Mouse (Mus musculus) right cerebral cortex, postnatal 25 days (tissue): ENCODE measurements around the gene Edf1.

Experiments
- DNase-seq: peaks from one replicate; pipeline ENCODE4 v3.0.0; 2022

The Edf1 gene

DNA sequence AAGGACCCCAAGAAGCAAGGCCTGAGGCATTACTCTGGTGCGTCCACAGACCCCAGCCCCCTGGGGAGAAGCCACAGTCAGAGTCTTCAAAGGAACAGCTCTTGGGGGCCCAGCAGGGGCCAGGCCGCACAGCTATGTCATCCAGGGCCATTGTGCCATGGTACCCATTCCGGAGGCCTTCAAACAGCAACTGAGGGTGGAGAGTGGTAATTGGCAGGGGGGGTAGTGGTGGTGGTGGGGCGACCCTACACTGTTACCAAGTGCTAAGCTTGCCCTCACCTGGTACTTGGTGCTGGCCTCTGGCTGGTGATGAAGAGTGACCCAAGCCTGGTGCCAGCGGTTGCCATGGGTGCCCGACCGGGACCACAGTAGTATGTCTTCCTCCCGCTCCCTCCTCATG, 8.1 kb downstream of the Edf1 start:
- DNase-seq, result no peak

GRCm38 (mm10) chr2:25566558-25566957, 8.9 kb downstream of the Edf1 start:
- DNase-seq, result no peak

- no peak for DNase-seq
These were observed 10.9 kb downstream of the Edf1 start for GRCm38 (mm10) chr2:25568473-25569019.

- DNase-seq, result no peak
These were observed 11.7 kb downstream of the Edf1 start for GRCm38 (mm10) chr2:25569323-25569722.

GRCm38 (mm10) chr2:25571221-25571620, 13.6 kb downstream of the Edf1 start:
- no peak for DNase-seq

- DNase-seq, result no peak
These were observed 15.4 kb downstream of the Edf1 start for GRCm38 (mm10) chr2:25573068-25573467.

DNA sequence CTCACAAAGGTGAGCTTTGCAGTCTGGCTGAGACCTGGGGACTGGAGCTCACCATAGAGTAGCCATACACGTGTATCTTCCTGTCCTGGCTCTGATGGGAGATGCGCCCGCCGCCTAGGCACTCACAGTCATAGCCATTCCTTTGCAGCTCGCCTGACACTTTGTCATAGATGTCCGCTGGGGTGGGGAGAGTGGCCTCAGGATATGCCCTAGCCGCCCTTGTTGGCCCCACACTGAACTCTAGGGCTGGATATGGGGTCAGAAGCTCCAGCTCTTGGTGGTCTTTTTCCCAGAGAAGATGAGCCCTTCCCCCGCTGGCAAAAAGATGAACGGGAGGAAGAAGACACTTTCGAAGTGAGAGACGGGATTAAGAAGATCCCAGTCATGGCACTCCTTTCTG, 16.5 kb downstream of the Edf1 start:
- DNase-seq, result no peak

- DNase-seq, result peak; percentile 96
These were observed 17.2 kb downstream of the Edf1 start, which contains the start of the genes Mamdc4 and Phpt1 for GRCm38 (mm10) chr2:25574579-25575431. TSS of gene Mamdc4 (minus strand) at chr2:25574845. TSS of gene Phpt1 (minus strand) at chr2:25575224.

DNA sequence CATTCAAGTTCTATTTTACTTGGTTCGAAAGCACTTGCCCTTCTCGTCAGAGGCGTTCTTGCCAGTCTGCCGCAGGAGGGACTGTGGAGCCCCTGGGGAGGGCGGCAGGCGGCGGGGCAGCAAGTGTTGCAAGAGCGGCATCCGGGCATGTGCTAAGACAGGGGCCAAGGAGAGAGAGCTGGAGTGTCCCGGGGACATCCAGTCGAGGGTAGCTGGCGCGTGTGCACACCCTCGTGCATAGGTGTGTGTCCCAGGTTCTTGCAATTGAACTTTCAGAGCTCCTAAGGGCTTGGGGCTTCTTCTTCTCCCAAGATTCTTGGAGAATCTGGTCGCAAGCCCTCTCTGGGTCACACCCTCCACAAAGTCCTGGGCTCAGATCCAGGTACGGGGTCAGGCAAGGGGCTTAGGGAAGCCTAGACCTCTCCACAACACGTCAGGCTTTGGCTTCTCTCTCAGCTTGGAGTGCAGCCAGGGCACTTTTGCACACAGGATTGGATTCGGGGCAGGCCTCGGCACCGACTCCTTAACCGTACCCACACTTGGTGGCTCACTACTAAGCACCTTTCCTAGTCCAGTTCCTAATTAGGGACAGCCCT, 17.9 kb downstream of the Edf1 start:
- DNase-seq, result no peak

GRCm38 (mm10) chr2:25576028-25576850, 18.6 kb downstream of the Edf1 start:
- DNase-seq, result no peak

GRCm38 (mm10) chr2:25576965-25577891, 19.6 kb downstream of the Edf1 start:
- DNase-seq, result no peak

DNA sequence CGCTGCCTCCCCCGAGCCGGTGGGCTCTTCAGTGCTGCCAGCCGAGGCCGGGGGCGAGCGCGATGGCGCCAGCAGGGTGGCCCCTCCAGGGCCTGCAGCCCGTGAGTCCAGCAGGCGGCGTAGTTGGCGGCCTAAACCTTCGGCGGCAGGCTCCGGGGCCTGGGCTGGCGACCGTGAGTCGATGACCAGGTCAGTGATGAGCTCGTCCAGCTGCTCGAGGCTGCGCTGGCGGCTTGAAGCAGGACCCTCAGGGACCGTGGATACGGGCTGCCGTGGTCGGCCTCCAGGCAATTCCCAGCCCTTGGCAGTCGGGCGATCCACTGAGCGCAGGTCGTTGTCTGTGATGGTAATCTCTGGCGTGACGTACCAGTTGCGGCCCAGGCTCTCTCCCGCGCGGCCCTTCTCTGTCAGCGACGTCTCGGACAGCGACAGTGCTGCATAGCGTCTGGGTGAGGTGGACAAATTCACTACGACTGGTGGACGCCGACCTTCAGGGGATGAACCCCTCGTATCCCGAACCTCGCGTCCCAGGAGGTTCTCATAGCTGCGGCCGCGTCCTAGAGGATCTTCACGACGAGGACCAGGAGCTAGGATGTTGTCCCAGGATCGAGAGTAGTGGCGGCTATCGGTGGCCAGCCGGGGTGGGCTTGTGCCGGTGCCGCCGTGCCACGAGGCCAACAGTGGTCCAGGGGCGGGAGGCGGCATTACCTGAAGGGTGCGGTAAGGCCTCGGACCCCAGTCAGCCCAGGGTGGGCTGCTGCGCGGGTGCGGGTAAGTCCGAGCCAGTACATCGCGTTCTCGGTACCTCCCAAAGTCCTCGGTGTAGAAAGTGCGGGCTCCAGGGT, 20.5 kb downstream of the Edf1 start:
- no peak for DNase-seq

GRCm38 (mm10) chr2:25578796-25579736, 21.4 kb downstream of the Edf1 start:
- no peak for DNase-seq

- DNase-seq, result no peak
These were observed 22.3 kb downstream of the Edf1 start for GRCm38 (mm10) chr2:25579737-25580460.

DNA sequence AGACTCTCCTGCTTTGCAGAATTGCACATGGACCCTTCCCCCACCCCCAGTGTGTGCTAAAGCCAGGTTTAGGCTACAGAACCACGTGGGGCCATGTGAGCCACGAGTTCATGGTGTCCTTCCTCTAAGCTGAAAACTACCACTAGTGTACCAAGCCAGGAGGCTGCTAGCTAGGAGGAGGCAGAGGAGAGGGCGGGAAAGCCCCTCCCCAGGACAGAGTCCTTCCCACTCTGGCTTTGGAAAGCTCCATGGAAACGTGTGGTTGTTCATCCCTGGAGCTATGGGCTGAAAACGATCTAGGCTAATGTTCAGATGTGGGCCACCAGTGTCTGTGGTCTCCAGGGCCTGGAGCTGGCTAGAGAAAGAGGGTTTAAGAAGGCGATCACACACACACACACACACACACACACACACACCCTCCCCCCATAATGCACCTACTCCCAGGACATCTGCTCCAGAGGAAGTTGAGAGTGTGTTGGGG, 23.0 kb downstream of the Edf1 start:
- DNase-seq, result peak; percentile 52

- DNase-seq, result peak; percentile 80
These were observed 23.7 kb downstream of the Edf1 start, which contains the start of gene Ajm1 for GRCm38 (mm10) chr2:25581294-25581864. TSS of gene Ajm1 (minus strand) at chr2:25581757.

DNA sequence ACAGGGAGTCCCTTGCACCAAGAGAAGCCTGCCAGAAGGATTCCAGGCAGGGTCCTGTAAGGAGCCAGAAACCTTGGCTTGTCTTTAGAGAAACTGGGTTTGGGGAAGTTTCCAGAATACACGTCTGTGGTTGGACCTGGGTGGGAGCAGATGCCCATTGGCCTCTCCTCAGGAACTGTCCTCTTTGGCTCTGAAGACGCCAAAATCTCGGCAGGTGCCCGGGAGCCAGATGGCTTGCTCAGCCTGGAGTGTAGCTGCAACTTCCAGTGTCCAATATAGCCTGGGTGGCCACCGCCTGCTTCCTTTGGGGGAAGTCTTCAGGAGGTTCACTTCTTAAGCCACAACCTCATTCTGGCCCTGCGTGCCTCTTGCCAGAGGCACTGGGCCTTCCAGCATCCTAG, 24.3 kb downstream of the Edf1 start:
- DNase-seq, result no peak

GRCm38 (mm10) chr2:25582466-25583119, 24.9 kb downstream of the Edf1 start:
- peak; percentile 86 for DNase-seq
